Mouse (Mus musculus) embryo, embryonic 9.5 days (tissue): ENCODE data around the gene Rps4x.

Source experiments
- DNase-seq: peaks from one replicate; pipeline ENCODE4 v3.0.0-alpha.2; 2017; ENCODE audit errors: extremely low spot score

Gene Rps4x

GRCm38 (mm10) chrX:102188712-102189497, at the start of gene Rps4x:
Gene Rps4x, minus strand, starts transcription at chrX:102189394.
- DNase-seq: peak; percentile 78

DNA sequence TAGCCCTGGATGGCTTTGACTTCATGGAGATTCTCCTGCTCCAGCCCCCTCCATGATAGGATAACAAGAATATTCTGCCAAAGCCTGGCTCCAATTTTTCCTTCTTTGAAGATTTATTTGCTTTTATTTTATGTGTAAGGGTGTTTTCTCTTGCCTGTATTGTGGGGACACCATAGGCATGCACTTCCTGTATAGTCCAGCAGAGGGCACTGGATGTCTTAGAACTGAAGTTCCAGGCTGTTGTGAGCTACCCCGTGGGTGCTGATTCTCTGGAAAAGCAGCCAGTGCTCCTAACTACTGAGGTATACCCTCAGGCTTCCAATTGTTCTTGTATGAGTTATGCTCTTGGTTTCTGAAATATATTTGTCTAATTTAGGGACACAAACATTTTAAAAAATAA, 29.9 kb upstream of the Rps4x start:
- DNase-seq: peak; percentile 28

DNA sequence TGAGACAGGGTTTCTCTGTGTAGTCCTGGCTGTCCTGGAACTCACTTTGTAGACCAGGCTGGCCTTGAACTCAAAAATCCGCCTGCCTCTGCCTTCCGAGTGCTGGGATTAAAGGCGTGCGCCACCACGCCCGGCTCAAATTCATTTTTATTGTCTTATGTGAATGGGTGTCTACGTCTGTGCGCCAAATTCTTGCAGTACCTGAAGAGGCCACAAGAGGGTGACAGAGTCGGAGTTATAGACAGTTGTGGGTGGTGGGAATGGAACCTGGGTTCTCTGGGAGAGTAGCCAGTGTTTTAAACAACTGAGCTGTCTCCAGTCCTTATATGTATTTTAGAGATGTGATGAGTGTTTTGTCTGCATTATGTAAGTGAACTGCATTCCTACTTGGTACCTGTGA, 26.2 kb upstream of the Rps4x start:
- DNase-seq: peak; percentile 29

- DNase-seq: no peak
Measured at GRCm38 (mm10) chrX:102190840-102191239, 1.6 kb upstream of the Rps4x start.

- no peak for DNase-seq
Measured at GRCm38 (mm10) chrX:102189581-102189980, 387 bp upstream of the Rps4x start.

DNA sequence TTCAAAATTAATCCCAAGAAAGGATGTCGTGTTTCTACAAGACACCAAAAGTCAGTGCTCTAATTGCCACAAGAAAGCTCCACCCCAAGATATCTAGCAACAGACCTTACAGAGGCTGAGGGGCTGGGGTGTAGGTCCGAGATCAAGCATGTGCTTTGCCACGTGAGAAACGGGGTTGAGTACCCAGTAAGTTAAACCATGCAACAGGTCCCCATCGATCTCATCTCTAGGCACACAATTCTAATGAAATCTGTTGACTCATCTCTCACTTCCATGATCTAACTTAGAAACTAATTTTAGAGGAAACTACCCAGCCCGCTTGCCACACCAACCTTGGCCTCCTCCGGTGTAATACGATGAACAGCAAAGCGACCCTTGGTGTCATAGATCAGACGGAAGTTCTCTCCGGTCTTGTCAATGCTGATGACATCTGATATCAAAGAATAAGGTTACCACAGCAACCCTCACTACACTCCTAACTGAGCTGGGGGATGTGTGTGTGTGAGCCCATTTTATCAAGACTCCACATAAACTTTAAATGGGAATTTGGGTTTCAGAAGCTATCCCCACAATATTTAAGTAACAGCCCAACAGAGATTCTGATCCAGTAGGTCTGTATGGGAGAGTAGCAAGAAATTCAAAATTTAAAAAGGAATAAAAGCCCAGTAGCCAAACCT, 2.0 kb downstream of the Rps4x start:
- DNase-seq: no peak

- no peak for DNase-seq
Measured at GRCm38 (mm10) chrX:102182575-102182974, 6.6 kb downstream of the Rps4x start.

- DNase-seq: no peak
Measured at GRCm38 (mm10) chrX:102175538-102176287, 13.5 kb downstream of the Rps4x start.

DNA sequence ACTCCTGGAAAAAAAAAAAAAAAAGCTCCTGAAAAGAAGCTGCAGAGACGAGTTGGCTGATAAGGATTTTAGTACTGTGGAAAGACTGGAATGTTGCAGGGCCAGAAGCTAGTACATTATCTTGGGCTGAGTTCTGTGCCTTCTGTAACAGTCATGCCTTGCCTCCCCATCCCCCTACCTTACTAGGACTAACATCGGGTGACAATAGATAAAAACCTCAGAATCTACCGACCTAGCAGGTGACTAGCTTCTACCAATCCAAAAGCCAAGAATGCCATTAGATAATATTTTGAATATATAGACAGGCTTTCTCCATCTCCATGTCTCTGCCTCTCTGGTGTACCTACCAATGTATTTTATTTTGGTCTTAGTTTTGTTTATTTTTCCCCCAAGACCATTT, 18.3 kb downstream of the Rps4x start:
- DNase-seq: no peak

- no peak for DNase-seq
Measured at GRCm38 (mm10) chrX:102170135-102170534, 19.1 kb downstream of the Rps4x start.

GRCm38 (mm10) chrX:102169724-102170123, 19.5 kb downstream of the Rps4x start:
- DNase-seq: no peak

DNA sequence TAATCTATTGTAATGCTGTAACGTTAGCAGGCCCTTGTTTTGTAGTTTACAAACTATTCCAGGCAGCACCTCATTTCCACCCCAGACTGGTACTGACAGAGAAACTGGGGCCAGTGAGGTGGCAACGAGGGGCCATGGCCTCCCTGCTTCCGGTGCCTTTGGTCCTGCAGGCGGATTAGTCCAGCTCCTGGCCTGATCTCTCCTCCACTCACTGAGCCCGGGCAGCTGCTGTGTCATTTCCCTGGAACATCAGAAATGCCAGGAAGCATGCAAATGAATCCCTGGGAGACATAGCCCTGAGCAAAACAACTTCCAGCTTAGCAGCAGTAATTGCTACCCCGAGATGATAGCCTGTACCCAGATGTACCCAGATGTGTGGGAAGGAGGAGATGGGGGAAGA, 22.2 kb downstream of the Rps4x start:
- no peak for DNase-seq

GRCm38 (mm10) chrX:102166521-102166920, 22.7 kb downstream of the Rps4x start:
- DNase-seq: no peak

DNA sequence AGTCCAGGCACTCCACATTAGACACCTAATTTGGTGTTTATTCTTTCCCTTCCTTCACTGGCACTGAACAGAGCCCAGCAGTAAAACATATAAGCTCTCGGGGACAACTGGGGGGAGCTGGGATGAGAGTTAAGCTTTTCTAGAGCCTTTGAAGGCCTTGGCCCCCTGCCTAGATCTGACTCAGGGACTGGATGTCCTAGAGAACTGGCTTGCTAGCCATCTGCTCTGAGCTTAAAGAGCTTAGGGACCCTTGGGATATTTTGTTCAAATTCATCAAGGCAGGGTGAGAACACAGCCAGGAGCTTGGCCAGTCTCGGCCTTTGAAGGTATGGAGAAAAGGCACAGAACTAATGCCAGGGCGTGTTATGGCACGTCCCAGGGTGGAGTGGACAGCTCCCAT, 25.7 kb downstream of the Rps4x start:
- no peak for DNase-seq

- no peak for DNase-seq
Measured at GRCm38 (mm10) chrX:102163096-102163495, 26.1 kb downstream of the Rps4x start.

DNA sequence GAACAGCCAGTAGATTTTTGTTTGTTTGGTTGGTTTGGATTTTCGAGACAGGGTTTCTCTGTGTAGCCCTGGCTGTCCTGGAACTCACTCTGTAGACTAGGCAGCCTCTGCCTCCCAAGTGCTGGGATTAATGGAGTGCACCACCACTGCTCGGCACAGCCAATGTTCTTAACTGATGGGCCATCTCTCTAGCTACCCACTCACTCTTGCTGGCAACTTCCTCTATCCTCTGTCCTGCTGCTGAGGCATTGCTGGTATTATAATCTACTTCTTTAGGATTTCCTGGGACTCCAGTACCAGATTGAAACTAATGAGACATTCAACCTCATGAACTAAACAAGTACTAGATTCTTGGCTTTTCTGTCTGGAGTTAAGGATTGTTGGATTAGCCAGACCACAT, 28.7 kb downstream of the Rps4x start:
- no peak for DNase-seq

DNA sequence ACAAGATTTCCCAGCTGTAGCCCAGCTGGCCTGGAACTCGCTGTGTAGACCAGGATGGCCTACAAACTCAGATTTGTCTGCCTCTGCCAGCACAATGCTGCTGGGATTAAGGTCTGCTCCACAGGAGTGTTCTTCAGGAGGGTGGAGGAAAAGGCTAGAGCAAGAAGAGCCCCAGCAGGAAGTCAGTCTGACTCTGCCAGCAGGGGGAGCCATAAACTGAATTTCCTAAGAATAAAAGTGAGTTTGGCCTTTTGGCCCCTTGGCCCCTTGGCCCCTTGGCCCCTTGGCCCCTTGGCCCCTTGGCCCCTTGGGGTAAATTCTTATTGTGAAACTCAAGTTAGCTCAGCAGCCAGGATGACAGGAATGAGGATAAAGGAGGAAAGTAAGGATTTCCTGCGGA, 29.4 kb downstream of the Rps4x start:
- peak; percentile 34 for DNase-seq

DNA sequence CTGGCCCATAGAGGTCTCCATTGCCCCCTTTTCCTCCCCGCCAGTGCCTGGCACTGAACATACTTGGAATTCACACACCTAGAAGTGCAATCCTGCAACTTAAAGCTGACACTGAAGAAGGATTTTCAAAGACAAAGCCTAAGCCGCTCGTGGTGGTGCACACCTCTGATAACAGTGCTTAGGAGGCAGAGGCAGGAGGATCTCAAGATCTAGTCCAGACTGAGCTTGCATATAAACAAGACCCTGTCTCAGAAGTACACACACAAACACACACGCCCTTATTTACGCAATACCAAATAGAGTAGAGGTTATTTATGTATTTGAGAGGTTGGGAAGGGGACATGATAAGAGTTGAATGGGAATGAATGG, 31.8 kb downstream of the Rps4x start:
- DNase-seq: no peak

- DNase-seq: peak; percentile 83
Measured at GRCm38 (mm10) chrX:102156618-102157422, 32.4 kb downstream of the Rps4x start, which contains the start of gene Ercc6l. Gene Ercc6l, minus strand, starts transcription at chrX:102157091.

DNA sequence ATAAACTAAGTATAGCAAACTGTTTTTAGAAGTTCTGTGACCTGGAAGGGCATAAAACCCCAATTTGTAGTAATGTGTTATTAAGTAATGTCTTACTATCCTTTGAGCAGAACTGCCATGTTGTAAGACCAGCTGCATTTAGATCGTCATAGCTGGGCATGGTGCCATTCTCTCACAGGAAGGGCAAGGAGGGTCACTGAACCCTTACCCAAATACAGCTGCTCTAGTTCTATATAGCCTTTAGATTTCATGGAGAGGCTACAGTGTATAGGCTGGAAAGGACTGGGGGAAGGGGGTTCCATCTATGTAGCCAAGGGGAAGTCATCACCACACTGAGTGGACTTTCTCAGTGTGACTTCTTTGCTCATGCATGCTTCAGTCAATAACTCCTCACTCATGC, 48.0 kb downstream of the Rps4x start:
- no peak for DNase-seq
